Mouse (Mus musculus) sigmoid colon, adult 10 weeks (tissue): ENCODE measurements around the gene Depdc5. TPM values are rescaled to one million over a fixed set of nuclear protein-coding genes. Genes with fewer than 3 reads are reported as not detected.

Experiments used
- polyA plus RNA-seq: library from polyadenylated mRNA; stranded (reverse); fragments of 350-450 nt; fragmentation: Illumina TruSeq; extraction: RNeasy Lipid Tissue Mini Kit (QIAGEN cat#74804); gene quantifications from one replicate; pipeline ENCODE4 v1.2.3, GENCODE M21; 2014; ENCODE audit warnings: low read depth, low replicate concordance

Depdc5 gene
- 44.0 TPM for polyA plus RNA-seq

GRCm38 (mm10) chr5:32863253-32864228, at the start of gene Depdc5:
Gene Depdc5 (plus strand): TSS chr5:32863701.

DNA sequence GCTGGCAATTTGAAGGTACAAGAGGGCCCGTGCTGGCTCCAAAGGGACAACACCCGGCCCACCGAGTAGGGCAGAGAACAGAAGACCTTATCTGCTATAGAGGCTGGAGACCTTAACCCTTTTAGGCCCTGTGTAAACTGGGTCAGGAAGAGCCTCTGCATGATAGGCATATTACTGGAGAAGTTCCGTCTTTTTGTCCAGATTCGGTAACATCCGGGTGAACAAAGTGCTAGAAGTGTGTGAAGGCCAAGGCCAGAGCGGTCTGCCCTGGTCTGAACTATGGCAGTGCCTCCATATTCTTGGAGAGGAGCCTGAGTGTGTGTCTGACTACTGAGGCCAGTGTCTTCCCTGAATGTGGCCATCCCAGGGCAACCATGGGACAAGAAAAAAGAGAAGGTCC, 36.5 kb upstream of the Depdc5 start, which contains the start of gene Gm20671:
Gm20671 (minus strand) TSS at position 101 of the 400 bp plus-strand sequence.

GRCm38 (mm10) chr5:32853731-32854507, 9.6 kb upstream of the Depdc5 start, which contains the start of gene Prr14l:
Gene Prr14l (minus strand): TSS chr5:32854256.

GRCm38 (mm10) chr5:33018561-33019425, 155.3 kb downstream of the Depdc5 start, which contains the start of gene Ywhah:
Gene Ywhah (plus strand): TSS chr5:33018816.

Other genes starting within 250 kb of the Depdc5 start
- gene Pisd, start 78.1 kb upstream of the Depdc5 start, polyA plus RNA-seq, result 14.4 TPM
- not detected for gene Gm20671, start 36.6 kb upstream of the Depdc5 start, polyA plus RNA-seq
- 18.9 TPM for gene Prr14l, start 9.4 kb upstream of the Depdc5 start, polyA plus RNA-seq
- 579 TPM for gene Ywhah, start 155.1 kb downstream of the Depdc5 start, polyA plus RNA-seq
- gene Slc5a1, start 240.5 kb downstream of the Depdc5 start, polyA plus RNA-seq, result 103 TPM